Mouse (Mus musculus) liver, embryonic 15.5 days (tissue): ENCODE results near the gene Ttll13. TPM values are rescaled to one million over a fixed set of nuclear protein-coding genes. Genes with fewer than 3 reads are reported as not detected.

Source experiments
- polyA plus RNA-seq: library from polyadenylated mRNA; unstranded; fragments of >200 nt; fragmentation: Nextera tagmentation; extraction: Ambion mirVana; gene quantifications from 2 replicates; pipeline ENCODE4 v1.2.1, GENCODE M21; 2015

The Ttll13 gene
- polyA plus RNA-seq, 1 experiment from 2014 or later, result 0.16 TPM

Other genes starting within 250 kb of the Ttll13 start
- 5.6 and 7.4 TPM in 2 replicates for gene Zfp710, start 221.6 kb upstream of the Ttll13 start, polyA plus RNA-seq
- 175 and 206 TPM in 2 replicates for gene Idh2, start 131.0 kb upstream of the Ttll13 start, polyA plus RNA-seq
- 15.2 and 15.5 TPM in 2 replicates for gene Sema4b, start 59.5 kb upstream of the Ttll13 start, polyA plus RNA-seq
- 84.7 and 85.0 TPM in 2 replicates for gene Cib1, start 13.6 kb upstream of the Ttll13 start, polyA plus RNA-seq
- 2.0 and 2.1 TPM in 2 replicates for gene Gdpgp1, start 13.5 kb upstream of the Ttll13 start, polyA plus RNA-seq
- 25.4 and 28.3 TPM in 2 replicates for gene Ngrn, start 14.8 kb downstream of the Ttll13 start, polyA plus RNA-seq
- 4.4 and 5.6 TPM in 2 replicates for gene Vps33b, start 23.3 kb downstream of the Ttll13 start, polyA plus RNA-seq
- gene Prc1, start 48.1 kb downstream of the Ttll13 start, polyA plus RNA-seq, result 126 and 128 TPM in 2 replicates
- 2.8 and 3.1 TPM in 2 replicates for gene Rccd1, start 78.1 kb downstream of the Ttll13 start, polyA plus RNA-seq
- 8.9 and 9.4 TPM in 2 replicates for gene Unc45a, start 94.6 kb downstream of the Ttll13 start, polyA plus RNA-seq
- 3.1 and 3.5 TPM in 2 replicates for gene Hddc3, start 96.7 kb downstream of the Ttll13 start, polyA plus RNA-seq
- gene Man2a2, start 125.0 kb downstream of the Ttll13 start, polyA plus RNA-seq, result 2.5 and 3.6 TPM in 2 replicates
- gene Fes, start 141.6 kb downstream of the Ttll13 start, polyA plus RNA-seq, result 16.6 and 19.2 TPM in 2 replicates
- gene Furin, start 159.1 kb downstream of the Ttll13 start, polyA plus RNA-seq, result 8.0 and 9.8 TPM in 2 replicates